Mouse (Mus musculus): ENCODE measurements at regions not wholly inside any gene's neighbourhood (a gene's known extent, or its start where the extent isn't known, plus 50 kb on each side); places are given as distances from the start of the nearest gene placed in this dataset.

GRCm38 (mm10) chr1:179906115-179906514 lies 54.2 kb upstream of the Cdc42bpa start:
- no peak for DNase-seq (ENCODE audit: low read depth, low spot score)

GRCm38 (mm10) chr1:179892711-179893110 lies 67.6 kb upstream of the Cdc42bpa start:
- peak; percentile 27 for DNase-seq (ENCODE audit: low read depth, low spot score)

GRCm38 (mm10) chr1:179887921-179888320 lies 72.4 kb upstream of the Cdc42bpa start:
- DNase-seq (ENCODE audit: low read depth, low spot score) = no peak

DNA sequence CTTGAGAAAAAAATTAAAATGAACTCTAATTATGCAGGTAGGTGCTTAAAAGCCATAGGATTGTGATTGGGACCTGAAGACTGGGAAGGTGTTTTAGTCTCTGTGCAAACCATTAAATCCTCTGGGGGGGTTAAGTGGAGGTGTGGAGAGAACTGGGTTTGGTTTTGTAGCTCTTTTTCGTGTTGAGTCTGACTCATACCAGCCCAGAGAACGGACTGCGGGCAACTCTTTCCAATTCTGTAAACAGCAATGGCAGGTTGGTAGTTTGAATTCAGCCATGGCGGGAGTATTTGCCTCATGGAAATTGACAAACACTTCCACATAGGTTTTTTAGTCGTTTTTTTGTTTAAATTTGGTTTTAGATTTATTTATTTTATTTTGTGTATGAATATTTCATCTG lies 77.7 kb upstream of the Ahctf1 start:
- DNase-seq (ENCODE audit: low read depth, low spot score) = no peak

- no peak for DNase-seq (ENCODE audit: low read depth, low spot score)
Observed at GRCm38 (mm10) chr1:179877893-179878292, 74.4 kb upstream of the Ahctf1 start.

- no peak for DNase-seq (ENCODE audit: low read depth, low spot score)
Observed at GRCm38 (mm10) chr1:179873772-179874555, 70.5 kb upstream of the Ahctf1 start.

DNA sequence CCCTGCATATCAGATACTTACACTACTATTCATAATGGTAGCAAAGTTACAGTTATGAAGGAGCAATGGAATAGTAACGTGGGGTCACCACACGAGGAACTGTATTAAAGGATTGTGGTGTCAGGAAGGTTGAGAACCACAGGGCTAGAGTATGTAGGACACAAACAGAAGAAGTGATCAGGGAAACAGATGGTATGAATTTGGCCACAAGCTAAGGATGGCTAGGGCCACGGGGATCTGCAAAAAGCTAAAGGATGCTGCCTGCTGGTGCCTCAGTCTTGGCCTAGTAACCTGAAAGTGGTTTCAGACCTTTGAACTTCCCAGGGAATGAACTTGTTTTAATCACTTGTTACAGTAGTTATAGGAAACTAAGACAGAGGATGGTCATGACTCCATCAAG lies 68.5 kb upstream of the Ahctf1 start:
- DNase-seq (ENCODE audit: low read depth, low spot score) = no peak

DNA sequence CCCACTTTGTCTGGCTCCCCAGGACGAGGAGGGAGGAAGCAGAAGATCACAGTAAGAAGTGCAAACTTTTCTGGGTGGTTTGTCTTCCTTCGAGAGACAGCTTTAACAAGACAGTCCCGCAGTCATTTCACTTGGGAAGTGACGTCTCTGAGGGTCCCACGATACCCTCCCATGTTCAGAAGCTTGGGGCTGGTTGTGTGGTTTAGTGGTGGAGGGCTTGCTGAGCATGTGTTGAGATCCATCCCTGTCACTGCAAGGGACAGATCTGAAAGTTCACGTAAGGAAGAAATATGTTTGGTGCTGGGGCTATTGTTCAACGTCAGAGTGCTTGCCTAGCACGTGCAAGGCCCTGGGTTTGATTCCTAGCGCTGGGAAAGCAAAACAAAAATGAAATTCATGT lies 65.2 kb upstream of the Ahctf1 start:
- DNase-seq (ENCODE audit: low read depth, low spot score) = no peak

- DNase-seq (ENCODE audit: low read depth, low spot score) = no peak
Observed at GRCm38 (mm10) chr1:179867493-179867892, 64.0 kb upstream of the Ahctf1 start.

GRCm38 (mm10) chr1:179866056-179866772 lies 62.7 kb upstream of the Ahctf1 start:
- DNase-seq (ENCODE audit: low read depth, low spot score) = no peak

DNA sequence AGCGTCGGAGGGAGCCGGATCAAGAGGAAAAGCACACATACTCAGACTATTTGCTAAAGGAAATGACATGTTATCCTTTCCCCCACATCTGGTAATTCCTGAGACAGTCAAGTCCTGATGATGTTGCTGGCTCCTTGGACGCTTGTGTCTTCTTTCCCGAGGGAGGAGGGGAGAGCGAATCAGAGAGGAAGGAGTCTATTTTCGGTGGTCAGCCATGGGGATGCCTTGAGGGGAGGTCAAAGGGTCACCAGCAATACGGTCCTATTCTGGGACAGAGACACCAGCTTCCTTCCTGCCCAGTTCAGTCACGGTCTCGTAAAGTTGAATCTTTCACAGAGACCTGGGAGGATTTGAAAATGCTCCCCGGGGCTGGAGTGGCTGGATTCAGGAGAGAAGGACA lies 62.1 kb upstream of the Ahctf1 start:
- DNase-seq (ENCODE audit: low read depth, low spot score) = peak; percentile 44

DNA sequence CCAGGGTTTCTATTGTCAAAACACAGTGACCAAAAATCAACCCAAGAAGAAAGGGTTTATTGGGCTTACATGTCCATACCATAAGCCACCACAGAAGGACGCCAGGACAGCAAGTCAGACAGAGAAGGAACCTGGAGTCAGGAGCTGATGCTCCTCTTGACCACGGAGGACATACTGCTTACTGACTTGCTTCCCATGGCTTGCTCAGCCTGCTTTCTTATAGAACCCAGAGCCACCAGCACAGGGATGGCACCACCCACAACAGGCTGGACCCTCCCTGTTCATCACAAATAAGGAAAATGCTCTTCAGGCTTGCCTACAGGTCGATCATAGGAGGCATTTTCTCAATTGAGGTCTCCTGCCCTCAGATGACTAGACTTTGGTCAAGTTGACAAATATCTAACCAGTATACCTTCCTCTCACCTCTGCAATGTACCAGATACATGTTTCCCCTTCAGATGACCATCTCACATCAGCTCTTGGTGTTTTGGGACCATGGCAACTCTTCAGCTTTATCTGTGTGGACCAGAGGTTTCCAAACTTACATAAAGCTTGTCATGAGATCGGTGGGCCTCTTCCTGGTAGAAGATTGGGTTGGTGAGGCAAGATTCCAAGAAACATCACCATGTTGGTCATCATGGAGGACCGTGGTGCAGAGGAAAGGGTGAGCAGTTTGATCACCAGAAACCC lies 61.2 kb upstream of the Ahctf1 start:
- DNase-seq (ENCODE audit: low read depth, low spot score) = no peak

- DNase-seq (ENCODE audit: low read depth, low spot score) = peak; percentile 30
Observed at GRCm38 (mm10) chr1:179863420-179863819, 59.9 kb upstream of the Ahctf1 start.

DNA sequence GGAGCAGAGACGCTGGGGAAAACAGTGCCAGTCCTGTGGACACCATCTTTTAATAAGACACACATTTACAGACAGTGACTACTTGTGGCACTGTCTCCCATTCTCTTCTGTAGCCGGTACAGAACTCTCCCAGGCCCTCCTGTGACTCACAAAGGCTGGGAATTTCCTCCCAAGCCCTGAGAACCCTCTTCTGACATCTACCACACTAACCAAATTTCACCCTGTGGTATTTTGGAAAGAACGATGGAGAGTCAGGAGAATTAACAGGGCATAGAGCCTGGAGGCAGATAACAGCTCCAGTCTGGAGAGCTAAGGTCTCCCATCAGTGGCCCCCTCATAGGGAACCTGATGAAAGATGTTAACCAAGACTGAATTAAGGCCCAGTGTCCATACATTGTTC lies 59.5 kb upstream of the Ahctf1 start:
- no peak for DNase-seq (ENCODE audit: low read depth, low spot score)

DNA sequence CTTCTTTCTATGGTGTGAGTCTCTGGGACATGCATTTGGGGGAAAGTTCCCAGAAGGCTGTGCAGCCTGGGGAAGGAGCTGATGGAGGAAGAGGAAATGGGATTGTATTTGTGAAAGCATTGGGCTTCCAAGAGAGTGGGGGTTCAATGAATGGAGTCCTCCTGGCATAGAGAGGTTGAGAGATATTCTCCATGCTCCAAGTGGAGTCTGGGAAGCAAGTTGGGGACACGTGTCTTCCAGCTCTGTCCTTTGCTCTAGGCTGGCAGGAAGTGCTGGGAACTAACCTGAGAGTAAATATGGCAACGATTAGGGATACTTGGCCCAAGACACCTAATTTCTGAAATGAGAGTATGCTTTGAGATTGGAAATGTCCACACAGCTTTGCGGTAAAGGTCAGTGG lies 58.3 kb upstream of the Ahctf1 start:
- no peak for DNase-seq (ENCODE audit: low read depth, low spot score)

DNA sequence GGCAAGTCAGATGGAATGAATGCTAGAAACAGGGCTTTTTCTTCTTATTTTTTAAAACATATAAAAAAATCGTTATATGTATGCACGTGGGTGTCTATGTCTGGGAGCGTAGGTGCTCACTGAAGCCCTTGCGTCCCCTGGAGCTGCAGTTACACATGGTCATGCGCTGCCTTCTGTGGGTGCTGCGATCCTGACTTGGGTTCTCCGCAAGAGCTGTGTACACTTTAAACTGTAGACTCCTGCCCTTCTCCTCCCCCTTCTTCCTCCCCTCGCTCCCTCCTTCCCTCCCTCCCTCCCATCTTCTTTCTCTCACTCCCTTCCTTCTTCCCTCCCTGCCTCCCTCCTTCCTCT lies 56.0 kb upstream of the Ahctf1 start:
- DNase-seq (ENCODE audit: low read depth, low spot score) = no peak

- DNase-seq (ENCODE audit: low read depth, low spot score) = peak; percentile 47
Observed at GRCm38 (mm10) chr1:179858780-179859551, 55.5 kb upstream of the Ahctf1 start.

DNA sequence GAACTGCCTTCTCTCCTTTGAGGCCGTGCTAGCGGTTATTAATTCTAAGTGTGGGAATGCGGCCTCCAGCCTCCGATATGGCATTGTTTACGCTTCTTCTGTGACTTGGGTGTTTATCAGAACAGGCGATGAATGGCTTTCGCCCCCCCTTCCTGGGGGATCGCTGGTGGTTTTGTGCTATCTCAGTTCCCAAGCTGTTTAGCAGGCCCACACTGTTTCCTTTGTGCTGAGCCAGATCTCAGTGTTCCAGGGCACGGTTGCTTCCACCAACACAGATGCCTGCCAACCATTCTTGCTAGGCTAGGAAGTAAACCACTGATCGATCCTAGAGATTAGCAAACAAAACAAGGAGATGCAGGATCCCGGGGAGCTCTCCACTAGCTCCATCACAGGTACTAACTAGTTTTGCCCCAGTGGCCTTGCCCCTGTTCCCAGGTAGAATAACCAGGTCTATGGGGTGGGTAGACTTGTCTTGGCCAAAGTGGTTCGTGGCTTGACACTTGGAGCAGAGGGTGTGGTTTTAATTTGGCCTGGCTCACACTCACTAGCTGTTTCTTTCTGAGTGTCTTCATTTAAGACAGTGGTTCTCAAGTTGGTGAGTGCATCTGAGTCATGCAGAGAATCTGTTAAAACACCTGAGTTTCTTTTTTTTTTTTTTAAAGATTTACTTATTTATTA lies 50.9 kb upstream of the Ahctf1 start:
- peak; percentile 36 for DNase-seq (ENCODE audit: low read depth, low spot score)
